Mouse (Mus musculus): Measurements from ENCODE around the gene Colec11. TPM values are rescaled to one million over a fixed set of nuclear protein-coding genes. Genes with fewer than 3 reads are reported as not detected.
A peak's percentile ranks its signal among the peaks of the same experiment; 100 is the strongest.

Colec11 gene
- polyA plus RNA-seq, 1 experiment from 2014 or later, result 0.78 TPM

GRCm38 (mm10) chr12:28614401-28614800 lies 8.8 kb downstream of the Colec11 start:
- Histone ChIP-seq H3K27me3 (replicated peaks; ENCODE audit: control insufficient read depth, insufficient read depth, low read length) (no peaks in the 10 kb centered on the region), H3K27ac (replicated peaks; ENCODE audit: low read depth, low read length) (no peak overlapping the region), H3K9me3 (ENCODE audit: control insufficient read depth, low read length) (no peaks in the 10 kb centered on the region), H3K4me1 (ENCODE audit: control insufficient read depth, insufficient read depth, low read length) (no peaks in the 10 kb centered on the region), H3K9ac (ENCODE audit: low read depth, low read length) (no peak overlapping the region), H3K4me2 (ENCODE audit: low read depth, low read length) (no peak overlapping the region), H3K36me3 (ENCODE audit: control insufficient read depth, insufficient read depth, low read length) (no peaks in the 10 kb centered on the region), H3K4me3 (ENCODE audit: low read depth, low read length) (no peak overlapping the region)
- DNase-seq (ENCODE audit: low spot score) (no peak), ATAC-seq (ENCODE audit: low read depth) (no peak)
- WGBS, result 71% methylated on average over 7 of the region's 7 CpGs

- H3K9me3 ChIP-seq (ENCODE audit: control insufficient read depth, low read length), result no peaks in the 10 kb centered on the region
- no peak for ATAC-seq (ENCODE audit: low read depth)
These were observed 10.8 kb downstream of the Colec11 start for GRCm38 (mm10) chr12:28612391-28612790.

DNA sequence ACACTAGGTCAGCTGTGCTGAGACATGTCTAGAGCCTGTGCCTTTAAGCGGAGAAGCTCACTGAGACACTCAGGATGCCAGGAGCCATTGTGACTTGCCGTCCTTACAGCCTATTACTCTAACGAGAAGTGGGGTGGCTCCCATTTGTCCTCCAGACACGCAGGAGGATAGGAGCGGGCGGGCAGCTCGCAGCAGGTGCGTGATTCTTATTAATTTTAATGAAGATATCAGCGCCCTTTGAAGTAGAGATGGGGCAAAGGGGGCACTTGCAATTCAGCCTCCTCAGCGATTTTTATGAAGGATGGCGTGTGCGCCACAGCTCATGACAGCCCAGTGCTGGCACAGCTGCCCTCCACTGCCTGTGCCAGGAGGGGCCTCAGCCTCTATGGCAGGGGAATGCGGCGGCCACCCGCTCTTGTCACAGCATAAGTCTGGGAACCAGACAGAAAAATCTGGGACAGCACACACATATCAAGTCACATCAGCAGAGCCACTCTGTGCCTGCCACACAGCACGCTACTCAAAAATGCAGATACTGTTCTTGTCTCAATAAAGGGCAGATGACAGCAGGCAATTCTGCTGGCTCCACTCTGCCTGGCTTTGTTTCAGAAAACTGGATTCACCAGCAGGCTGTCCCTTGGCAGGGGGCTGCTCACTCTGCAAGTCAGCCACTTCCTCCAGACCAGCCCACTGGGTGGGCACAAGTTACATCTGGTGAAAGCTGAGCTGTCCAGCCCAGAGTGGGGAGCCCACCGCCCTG lies 15.5 kb downstream of the Colec11 start:
- ATAC-seq (ENCODE audit: low read depth) (peak; percentile 55; the same call in 1 of the 2 replicates), DNase-seq (ENCODE audit: low spot score) (peak; percentile 53)
- Histone ChIP-seq H3K4me1 (ENCODE audit: control insufficient read depth, insufficient read depth, low read length) (0 out of 2 replicates have a peak, but pooled peaks cover 3% of the 10 kb centered on the region), H3K36me3 (ENCODE audit: control insufficient read depth, insufficient read depth, low read length) (no peaks in the 10 kb centered on the region), H3K9me3 (ENCODE audit: control insufficient read depth, low read length) (no peaks in the 10 kb centered on the region), H3K27me3 (replicated peaks; ENCODE audit: control insufficient read depth, insufficient read depth, low read length) (no peaks in the 10 kb centered on the region), H3K27ac (replicated peaks; ENCODE audit: low read depth, low read length) (no peak overlapping the region; the same call in 1 of the 2 replicates), H3K4me3 (ENCODE audit: low read depth, low read length) (no peak overlapping the region), H3K4me2 (ENCODE audit: low read depth, low read length) (no peak overlapping the region), H3K9ac (ENCODE audit: low read depth, low read length) (no peak overlapping the region)
- 55% methylated on average over 17 of the region's 17 CpGs for WGBS

More at GRCm38 (mm10) chr12:28612391-28612790, 10.8 kb downstream of the Colec11 start:
- Histone ChIP-seq H3K36me3 (ENCODE audit: control insufficient read depth, insufficient read depth, low read length) (no peaks in the 10 kb centered on the region), H3K4me1 (ENCODE audit: control insufficient read depth, insufficient read depth, low read length) (0 out of 2 replicates have a peak, but pooled peaks cover 3% of the 10 kb centered on the region), H3K9ac (ENCODE audit: low read depth, low read length) (no peak overlapping the region), H3K27me3 (replicated peaks; ENCODE audit: control insufficient read depth, insufficient read depth, low read length) (no peaks in the 10 kb centered on the region), H3K4me2 (ENCODE audit: low read depth, low read length) (no peak overlapping the region), H3K27ac (replicated peaks; ENCODE audit: low read depth, low read length) (no peak overlapping the region), H3K4me3 (ENCODE audit: low read depth, low read length) (no peak overlapping the region)
- 40% methylated on average over 6 of the region's 6 CpGs for WGBS
- no peak for DNase-seq (ENCODE audit: low spot score)

DNA sequence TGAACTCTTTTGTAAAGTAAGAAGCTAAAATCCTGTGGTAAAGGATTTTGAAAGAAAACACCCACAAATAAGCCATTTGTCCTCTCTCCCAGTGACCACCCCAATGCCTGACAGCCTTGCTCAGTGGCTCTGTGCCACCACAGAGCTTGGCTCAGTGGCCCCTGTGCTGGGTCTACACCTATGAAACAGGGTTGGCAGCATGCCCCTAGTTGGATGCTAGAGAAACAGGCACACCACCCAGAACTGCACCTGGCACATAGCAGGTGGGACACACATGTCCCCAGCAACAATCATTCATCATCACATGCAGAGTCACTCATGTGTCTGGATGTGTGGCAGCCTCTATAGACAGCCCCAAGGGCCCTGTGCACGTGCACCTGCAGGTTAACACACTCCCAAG lies 19.7 kb downstream of the Colec11 start:
- Histone ChIP-seq H3K9ac (ENCODE audit: low read depth, low read length) (no peak overlapping the region), H3K27me3 (replicated peaks; ENCODE audit: control insufficient read depth, insufficient read depth, low read length) (no peaks in the 10 kb centered on the region), H3K9me3 (ENCODE audit: control insufficient read depth, low read length) (no peaks in the 10 kb centered on the region), H3K4me2 (ENCODE audit: low read depth, low read length) (no peak overlapping the region), H3K27ac (replicated peaks; ENCODE audit: low read depth, low read length) (no peak overlapping the region), H3K36me3 (ENCODE audit: control insufficient read depth, insufficient read depth, low read length) (no peaks in the 10 kb centered on the region), H3K4me1 (ENCODE audit: control insufficient read depth, insufficient read depth, low read length) (0 out of 2 replicates have a peak, but pooled peaks cover 3% of the 10 kb centered on the region), H3K4me3 (ENCODE audit: low read depth, low read length) (no peak overlapping the region)
- ATAC-seq (ENCODE audit: low read depth), result no peak
- WGBS, result 70% methylated on average over 1 of the region's 1 CpGs
- DNase-seq (ENCODE audit: low spot score), result no peak

GRCm38 (mm10) chr12:28602259-28602658 lies 20.9 kb downstream of the Colec11 start:
- no peaks in the 10 kb centered on the region for H3K4me1 ChIP-seq (ENCODE audit: control insufficient read depth, insufficient read depth, low read length)
- peak; percentile 26 for DNase-seq (ENCODE audit: low spot score)
- no peak overlapping the region for H3K9ac ChIP-seq (ENCODE audit: low read depth, low read length)
- peak; percentile 72; the same call in 1 of the 2 replicates for ATAC-seq (ENCODE audit: low read depth)
- WGBS, result 18% methylated on average over 4 of the region's 4 CpGs
- no peaks in the 10 kb centered on the region for H3K27me3 ChIP-seq (replicated peaks; ENCODE audit: control insufficient read depth, insufficient read depth, low read length)
- no peaks in the 10 kb centered on the region for H3K36me3 ChIP-seq (ENCODE audit: control insufficient read depth, insufficient read depth, low read length)
- H3K4me2 ChIP-seq (ENCODE audit: low read depth, low read length), result no peak overlapping the region
- H3K4me3 ChIP-seq (ENCODE audit: low read depth, low read length), result no peak overlapping the region
- no peaks in the 10 kb centered on the region for H3K9me3 ChIP-seq (ENCODE audit: control insufficient read depth, low read length)
- no peak overlapping the region for H3K27ac ChIP-seq (replicated peaks; ENCODE audit: low read depth, low read length)

GRCm38 (mm10) chr12:28598526-28598991 lies 24.6 kb downstream of the Colec11 start:
- no peaks in the 10 kb centered on the region for H3K4me1 ChIP-seq (ENCODE audit: control insufficient read depth, insufficient read depth, low read length)
- ATAC-seq (ENCODE audit: low read depth) (no peak), DNase-seq (ENCODE audit: low spot score) (no peak)
- H3K27me3 ChIP-seq (replicated peaks; ENCODE audit: control insufficient read depth, insufficient read depth, low read length), result no peaks in the 10 kb centered on the region
- H3K27ac ChIP-seq (replicated peaks; ENCODE audit: low read depth, low read length), result no peak overlapping the region
- no peak overlapping the region for H3K4me3 ChIP-seq (ENCODE audit: low read depth, low read length)
- no peak overlapping the region for H3K9ac ChIP-seq (ENCODE audit: low read depth, low read length)
- no peaks in the 10 kb centered on the region for H3K9me3 ChIP-seq (ENCODE audit: control insufficient read depth, low read length)
- H3K36me3 ChIP-seq (ENCODE audit: control insufficient read depth, insufficient read depth, low read length), result no peaks in the 10 kb centered on the region
- WGBS, result 50% methylated on average over 2 of the region's 2 CpGs
- H3K4me2 ChIP-seq (ENCODE audit: low read depth, low read length), result no peak overlapping the region

DNA sequence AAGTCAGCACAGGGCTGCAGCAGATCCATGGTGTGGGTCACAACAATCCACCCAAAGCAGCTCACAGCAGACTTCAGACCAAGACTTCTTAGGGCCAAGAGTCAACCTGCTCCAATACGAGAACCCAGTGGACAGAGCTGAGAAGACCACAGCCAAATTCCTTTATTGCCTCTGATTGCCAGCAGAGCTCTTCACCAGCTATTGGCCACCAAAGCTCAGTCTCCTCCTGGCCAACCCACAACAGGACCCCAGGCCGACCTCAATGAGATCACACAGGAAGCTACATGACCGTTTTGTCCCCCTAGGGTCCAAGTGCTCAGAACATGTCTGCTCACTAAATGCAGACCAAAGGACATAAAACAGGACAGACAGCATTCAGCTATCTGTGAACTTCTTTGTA lies 25.1 kb downstream of the Colec11 start:
- H3K27ac ChIP-seq (replicated peaks; ENCODE audit: low read depth, low read length), result no peak overlapping the region
- 45% methylated on average over 3 of the region's 3 CpGs for WGBS
- ATAC-seq (ENCODE audit: low read depth) (no peak), DNase-seq (ENCODE audit: low spot score) (no peak)
- no peaks in the 10 kb centered on the region for H3K4me1 ChIP-seq (ENCODE audit: control insufficient read depth, insufficient read depth, low read length)
- no peaks in the 10 kb centered on the region for H3K36me3 ChIP-seq (ENCODE audit: control insufficient read depth, insufficient read depth, low read length)
- H3K9me3 ChIP-seq (ENCODE audit: control insufficient read depth, low read length), result no peaks in the 10 kb centered on the region
- H3K4me3 ChIP-seq (ENCODE audit: low read depth, low read length), result no peak overlapping the region
- H3K9ac ChIP-seq (ENCODE audit: low read depth, low read length), result no peak overlapping the region
- no peak overlapping the region for H3K4me2 ChIP-seq (ENCODE audit: low read depth, low read length)
- no peaks in the 10 kb centered on the region for H3K27me3 ChIP-seq (replicated peaks; ENCODE audit: control insufficient read depth, insufficient read depth, low read length)

DNA sequence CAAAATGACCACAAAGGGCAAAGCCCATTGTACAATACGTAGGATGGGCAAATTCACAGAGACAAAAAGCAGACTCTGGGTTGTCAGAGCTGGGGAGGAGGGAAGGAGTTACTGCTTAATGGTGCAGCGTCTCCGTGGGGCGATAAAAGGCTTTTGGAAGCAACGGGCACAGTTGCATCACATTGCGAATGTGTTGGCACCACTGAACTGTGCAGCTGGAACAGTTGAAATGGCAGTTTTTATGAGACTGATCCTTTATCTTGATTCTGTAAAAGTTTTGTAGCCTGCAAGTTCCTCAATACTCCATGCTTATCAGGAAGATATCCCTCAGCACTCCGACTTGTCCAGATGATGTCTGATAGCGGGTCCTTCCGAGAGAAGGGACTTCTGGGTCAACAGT lies 25.5 kb downstream of the Colec11 start:
- no peaks in the 10 kb centered on the region for H3K9me3 ChIP-seq (ENCODE audit: control insufficient read depth, low read length)

DNA sequence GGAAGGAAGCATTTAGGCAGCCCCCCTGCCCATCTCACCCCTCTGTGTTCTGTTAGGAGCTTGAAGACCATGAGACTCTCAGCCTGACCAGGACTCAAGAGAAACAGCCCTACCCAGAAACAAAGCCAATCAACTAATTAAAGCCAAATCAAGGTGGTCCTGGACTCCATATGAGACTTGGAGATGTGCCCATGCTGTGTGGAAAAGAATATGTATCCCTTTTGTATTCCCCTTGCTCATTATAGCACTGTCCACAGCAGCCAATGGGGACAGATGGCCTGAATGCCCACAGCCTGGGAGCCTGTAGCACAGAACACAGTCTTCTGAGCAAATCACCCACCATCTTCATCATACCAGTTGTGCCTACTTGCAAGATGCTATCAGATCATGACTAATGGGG lies 26.3 kb downstream of the Colec11 start:
- no peaks in the 10 kb centered on the region for H3K9me3 ChIP-seq (ENCODE audit: control insufficient read depth, low read length)
- no peak for DNase-seq (ENCODE audit: low spot score)
- ATAC-seq (ENCODE audit: low read depth), result no peak

More for the DNA sequence above, 25.5 kb downstream of the Colec11 start:
- no peak overlapping the region for H3K4me2 ChIP-seq (ENCODE audit: low read depth, low read length)
- H3K36me3 ChIP-seq (ENCODE audit: control insufficient read depth, insufficient read depth, low read length), result no peaks in the 10 kb centered on the region
- no peak overlapping the region for H3K9ac ChIP-seq (ENCODE audit: low read depth, low read length)
- no peak overlapping the region for H3K27ac ChIP-seq (replicated peaks; ENCODE audit: low read depth, low read length)
- H3K4me1 ChIP-seq (ENCODE audit: control insufficient read depth, insufficient read depth, low read length), result no peaks in the 10 kb centered on the region
- no peak for DNase-seq (ENCODE audit: low spot score)
- ATAC-seq (ENCODE audit: low read depth), result no peak
- H3K4me3 ChIP-seq (ENCODE audit: low read depth, low read length), result no peak overlapping the region
- H3K27me3 ChIP-seq (replicated peaks; ENCODE audit: control insufficient read depth, insufficient read depth, low read length), result no peaks in the 10 kb centered on the region
- WGBS, result 83% methylated on average over 9 of the region's 9 CpGs

More for the DNA sequence above, 26.3 kb downstream of the Colec11 start:
- H3K27me3 ChIP-seq (replicated peaks; ENCODE audit: control insufficient read depth, insufficient read depth, low read length), result no peaks in the 10 kb centered on the region
- H3K9ac ChIP-seq (ENCODE audit: low read depth, low read length), result no peak overlapping the region
- H3K4me3 ChIP-seq (ENCODE audit: low read depth, low read length), result no peak overlapping the region
- H3K4me2 ChIP-seq (ENCODE audit: low read depth, low read length), result no peak overlapping the region
- H3K4me1 ChIP-seq (ENCODE audit: control insufficient read depth, insufficient read depth, low read length), result no peaks in the 10 kb centered on the region
- H3K27ac ChIP-seq (replicated peaks; ENCODE audit: low read depth, low read length), result no peak overlapping the region
- H3K36me3 ChIP-seq (ENCODE audit: control insufficient read depth, insufficient read depth, low read length), result no peaks in the 10 kb centered on the region

All from embryonic facial prominence, embryonic 14.5 days (tissue).